Mouse (Mus musculus) forebrain, postnatal 0 days (tissue): ENCODE measurements at regions not wholly inside any gene's neighbourhood (a gene's known extent, or its start where the extent isn't known, plus 50 kb on each side); places are given as distances from the start of the nearest gene placed in this dataset.

Source experiments
- ATAC-seq: fragments of 200-750 bp; cut with Nextera tagmentation; 2 replicates; pipeline ENCODE4 v1.8.0; 2017; ENCODE audit warnings: mild to moderate bottlenecking, moderate library complexity
- DNase-seq: peaks from one replicate; pipeline ENCODE4 v3.0.0-alpha.2; 2015
- H3K27ac ChIP-seq: fragments of 300-500 bp; sonication (generic); 2 replicates; pipeline ENCODE4 v1.5.1; 2014; ENCODE audit warnings: low read depth, mild to moderate bottlenecking, antibody characterized with exemption, low read length, moderate library complexity, mixed read lengths
- H3K27me3 ChIP-seq: fragments of 300-500 bp; sonication (generic); 2 replicates; pipeline ENCODE4 v1.6.1; 2014; ENCODE audit warnings: mild to moderate bottlenecking, low read length, mixed read lengths; ENCODE audit not compliant: insufficient read depth
- H3K36me3 ChIP-seq: fragments of 300-500 bp; sonication (generic); 2 replicates; pipeline ENCODE4 v1.6.1; 2014; ENCODE audit warnings: mild to moderate bottlenecking, moderate library complexity; ENCODE audit not compliant: insufficient read depth
- H3K4me1 ChIP-seq: fragments of 300-500 bp; sonication (generic); 2 replicates; pipeline ENCODE4 v1.6.1; 2014; ENCODE audit warnings: antibody characterized with exemption; ENCODE audit not compliant: insufficient read depth
- H3K4me2 ChIP-seq: fragments of 300-500 bp; sonication (generic); 2 replicates; pipeline ENCODE4 v1.6.1; 2014; ENCODE audit warnings: low read depth, mild to moderate bottlenecking, moderate library complexity
- H3K4me3 ChIP-seq: fragments of 300-500 bp; sonication (generic); 2 replicates; pipeline ENCODE4 v1.5.1; 2014; ENCODE audit warnings: low read depth, low read length, mixed read lengths
- H3K9ac ChIP-seq: fragments of 300-500 bp; sonication (generic); 2 replicates; pipeline ENCODE4 v1.6.1; 2014; ENCODE audit warnings: mild to moderate bottlenecking
- H3K9me3 ChIP-seq: fragments of 300-500 bp; sonication (generic); 2 replicates; pipeline ENCODE4 v1.6.1; 2016; ENCODE audit warnings: low read length
- CTCF ChIP-seq: sonication (generic); IDR thresholded peaks from 2 replicates; pipeline ENCODE4 v1.5.1; 2016; ENCODE audit warnings: antibody characterized with exemption, control low read depth, low read depth
- WGBS: fragments of 180-500 bp; shearing (Covaris S2); extraction: QIAGEN DNeasy Blood & Tissue Kit; methylation state at CpG from one replicate; pipeline ENCODE4 v1.1.7; 2014; 5-methylcytosine and 5-hydroxymethylcytosine counted together

DNA sequence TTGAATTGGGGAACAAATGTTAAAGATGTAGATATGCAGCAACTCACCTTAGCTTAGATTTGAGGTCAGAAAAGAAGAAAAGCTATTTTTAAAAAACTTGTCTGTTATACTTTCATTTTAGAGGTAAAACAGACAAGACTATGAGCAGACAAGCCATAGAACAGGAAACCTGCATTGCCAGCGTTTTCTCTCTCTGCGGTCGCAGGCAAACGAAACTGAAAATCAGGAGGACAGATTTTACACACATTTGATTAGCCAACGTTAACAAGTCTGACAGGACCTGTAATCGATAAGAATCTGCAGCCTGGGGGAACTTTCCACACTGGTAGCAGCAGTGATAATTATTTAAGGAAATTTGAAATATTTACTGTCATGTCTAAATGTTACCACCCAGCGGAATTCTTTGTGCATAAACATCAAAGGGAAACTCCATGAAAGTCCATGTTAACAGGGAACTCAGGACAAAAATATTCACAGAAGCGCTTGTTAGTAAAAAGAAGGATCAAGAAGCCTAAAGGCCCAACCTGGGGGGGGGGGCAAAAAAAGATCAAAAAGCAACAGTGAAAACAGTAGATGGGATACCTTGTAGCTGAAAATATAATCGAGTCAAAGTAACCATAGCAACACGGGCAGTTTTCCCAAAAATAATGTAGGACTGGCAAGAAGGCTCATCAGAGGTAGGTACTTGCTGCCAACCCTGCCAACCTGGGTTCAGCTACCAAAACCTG, 142.5 kb upstream of the Jmjd1c start:
- Histone ChIP-seq H3K27me3 (no peaks in the 10 kb centered on the region), H3K9ac (no peak overlapping the region), H3K4me3 (no peak overlapping the region), H3K36me3 (no peaks in the 10 kb centered on the region), H3K9me3 (no peaks in the 10 kb centered on the region), H3K27ac (no peak overlapping the region), H3K4me2 (no peak overlapping the region), H3K4me1 (0 out of 2 replicates have a peak, but pooled peaks cover 5% of the 10 kb centered on the region)
- no peak for DNase-seq
- TF ChIP-seq CTCF = no peak
- ATAC-seq = no peak
- 55% methylated on average over 10 of the region's 10 CpGs for WGBS

DNA sequence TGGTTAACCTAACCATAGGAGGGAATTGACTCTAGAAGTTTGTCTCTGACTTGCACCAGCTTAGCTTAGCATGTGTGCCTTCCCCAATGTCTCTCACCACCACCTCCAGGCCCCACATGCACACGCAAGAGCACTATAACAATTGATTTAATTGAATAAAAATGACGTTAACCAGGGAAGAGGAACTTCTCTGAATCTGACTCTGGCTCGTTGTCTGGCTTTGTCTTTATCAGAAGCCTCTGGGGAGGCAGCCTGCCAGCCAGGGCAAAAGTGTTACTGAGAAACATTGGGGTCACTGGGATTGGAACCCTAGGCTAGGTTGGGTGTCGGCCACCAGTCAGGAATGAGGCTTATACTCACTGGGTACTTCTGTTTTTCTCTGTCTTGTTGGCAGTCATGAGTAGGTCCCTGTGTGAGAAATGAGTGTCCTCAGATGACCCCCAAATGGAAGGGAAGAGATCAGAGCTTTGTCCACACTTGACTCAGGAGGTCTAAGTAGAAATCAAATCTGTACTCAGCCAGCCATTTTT, 141.9 kb upstream of the Jmjd1c start:
- no peaks in the 10 kb centered on the region for H3K36me3 ChIP-seq
- no peak overlapping the region for H3K4me3 ChIP-seq
- no peak overlapping the region for H3K4me2 ChIP-seq
- no peaks in the 10 kb centered on the region for H3K27me3 ChIP-seq
- WGBS = 64% methylated on average over 4 of the region's 4 CpGs
- no peak overlapping the region for H3K9ac ChIP-seq
- no peak for TF ChIP-seq CTCF
- H3K27ac ChIP-seq = no peak overlapping the region
- no peak for ATAC-seq
- H3K4me1 ChIP-seq = 0 out of 2 replicates have a peak, but pooled peaks cover 5% of the 10 kb centered on the region
- no peaks in the 10 kb centered on the region for H3K9me3 ChIP-seq
- DNase-seq = no peak

DNA sequence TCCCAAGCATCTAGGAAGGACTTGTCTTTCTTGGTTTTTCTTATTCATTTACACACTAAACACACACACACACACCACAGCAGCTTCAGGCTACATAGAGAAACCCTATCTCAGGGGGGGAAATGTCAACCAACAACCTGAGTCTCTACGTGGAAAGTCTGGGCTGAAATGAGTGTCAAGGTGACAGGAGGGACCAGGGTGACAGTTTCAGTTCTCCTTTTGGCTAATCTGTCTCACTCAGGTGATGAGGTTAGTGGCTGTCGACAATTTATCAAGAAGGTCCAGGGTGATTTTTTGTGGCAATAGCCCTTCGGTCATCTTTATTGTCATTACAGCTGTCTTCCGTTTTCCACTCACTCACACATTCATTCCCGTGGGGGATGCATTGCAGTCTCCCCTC, 140.5 kb upstream of the Jmjd1c start:
- Histone ChIP-seq H3K27ac (no peak overlapping the region), H3K4me1 (0 out of 2 replicates have a peak, but pooled peaks cover 5% of the 10 kb centered on the region), H3K4me2 (no peak overlapping the region), H3K4me3 (no peak overlapping the region), H3K9me3 (no peaks in the 10 kb centered on the region), H3K36me3 (no peaks in the 10 kb centered on the region), H3K9ac (no peak overlapping the region), H3K27me3 (no peaks in the 10 kb centered on the region)
- ATAC-seq = no peak
- no peak for TF ChIP-seq CTCF
- 71% methylated on average over 5 of the region's 5 CpGs for WGBS
- no peak for DNase-seq

DNA sequence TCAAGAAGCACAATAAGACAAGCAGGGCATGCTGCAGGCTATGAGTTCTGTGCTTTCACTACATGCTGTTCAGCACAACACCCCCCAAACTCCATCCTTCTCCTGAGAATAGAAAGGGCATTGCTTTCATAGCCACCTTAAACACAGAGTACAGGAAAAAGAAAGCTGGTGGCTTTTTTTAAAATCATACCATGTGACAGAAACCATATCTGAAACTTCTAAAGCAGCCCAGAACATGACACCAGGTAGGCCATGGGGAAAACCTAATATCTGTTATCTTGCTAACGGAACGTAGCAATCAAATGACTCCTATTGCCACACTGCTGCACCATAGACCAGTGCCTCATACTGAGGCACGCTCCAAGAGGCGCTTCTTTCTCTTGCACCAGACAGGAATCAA, 139.3 kb upstream of the Jmjd1c start:
- Histone ChIP-seq H3K9ac (no peak overlapping the region), H3K36me3 (no peaks in the 10 kb centered on the region), H3K4me2 (no peak overlapping the region), H3K27ac (no peak overlapping the region), H3K27me3 (no peaks in the 10 kb centered on the region), H3K4me1 (0 out of 2 replicates have a peak, but pooled peaks cover 5% of the 10 kb centered on the region), H3K4me3 (no peak overlapping the region), H3K9me3 (no peaks in the 10 kb centered on the region)
- no peak for DNase-seq
- TF ChIP-seq CTCF = no peak
- WGBS = 86% methylated on average over 4 of the region's 4 CpGs
- no peak for ATAC-seq

DNA sequence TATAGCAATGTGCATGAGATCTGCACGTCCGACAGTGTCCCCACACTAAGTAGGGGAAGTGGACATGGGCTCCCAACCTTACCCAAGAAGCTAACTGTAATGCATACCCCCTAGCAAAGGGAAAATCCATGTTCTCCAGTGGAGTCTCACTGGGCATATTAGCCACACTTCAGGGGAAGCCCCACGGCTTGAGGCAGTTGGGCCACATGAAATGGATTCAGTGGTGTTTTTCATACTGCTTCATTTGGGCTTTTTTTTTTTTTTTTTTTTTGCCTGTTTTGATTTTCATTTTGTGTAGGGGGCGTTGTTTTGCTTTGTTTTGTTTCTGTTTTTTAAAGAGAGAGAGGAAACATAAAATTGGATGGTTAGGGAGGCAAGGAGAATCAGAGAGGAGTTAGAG, 138.6 kb upstream of the Jmjd1c start:
- Histone ChIP-seq H3K36me3 (no peaks in the 10 kb centered on the region), H3K27me3 (no peaks in the 10 kb centered on the region), H3K27ac (no peak overlapping the region), H3K4me1 (0 out of 2 replicates have a peak, but pooled peaks cover 5% of the 10 kb centered on the region), H3K4me3 (no peak overlapping the region), H3K9me3 (no peaks in the 10 kb centered on the region), H3K4me2 (no peak overlapping the region), H3K9ac (no peak overlapping the region)
- ATAC-seq = no peak
- no peak for TF ChIP-seq CTCF
- 86% methylated on average over 4 of the region's 4 CpGs for WGBS
- no peak for DNase-seq
